Mouse (Mus musculus) fat pad, adult 2 months (tissue): ENCODE results near the gene Dvl2.
"Not testable (repeated sequence)": the region's sequence is repeated elsewhere in the genome, so short reads cannot be mapped to it uniquely, and the experiment has no call there.

Experiments used
- DNase-seq: peaks from one replicate; pipeline ENCODE4 v3.0.0-alpha.2; 2011; ENCODE audit warnings: low read depth, low spot score; ENCODE audit errors: extremely low read depth

The Dvl2 gene

GRCm38 (mm10) chr11:70000396-70000898, at the start of gene Dvl2:
TSS of gene Dvl2 (plus strand) at chr11:70000595.
- DNase-seq = peak; percentile 72

DNA sequence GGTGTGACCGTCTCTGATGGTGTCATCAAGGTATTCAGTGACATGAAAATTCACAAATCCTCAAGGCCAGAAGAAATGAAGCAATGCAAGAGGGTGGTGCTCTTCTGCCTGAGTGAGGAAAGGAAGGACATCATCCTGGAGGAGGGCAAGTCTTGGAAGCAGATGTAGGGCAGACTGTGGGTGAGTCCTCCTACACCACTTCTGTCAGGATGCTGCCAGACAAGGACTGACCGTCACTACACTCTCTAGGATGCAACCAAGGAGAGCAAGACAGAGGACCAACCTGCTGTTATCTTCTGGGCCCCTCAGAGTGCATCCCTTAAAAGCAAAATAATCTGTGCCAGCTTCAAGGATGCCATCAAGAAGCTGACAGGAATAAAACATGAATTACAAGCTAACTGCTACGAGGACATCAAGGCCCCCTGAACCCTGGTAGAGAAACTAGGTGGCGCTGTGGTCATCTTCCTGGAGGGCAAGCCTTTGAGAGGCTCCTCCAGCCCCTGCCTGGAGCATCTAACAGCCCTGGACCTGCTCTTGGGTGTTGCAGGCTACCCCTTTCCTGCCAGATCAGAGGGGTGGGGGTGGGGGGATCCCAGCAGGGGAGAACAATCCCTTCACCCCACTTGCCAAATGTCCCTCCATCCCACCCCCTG, 49.5 kb upstream of the Dvl2 start:
- DNase-seq = no peak

GRCm38 (mm10) chr11:69952274-69952673, 48.1 kb upstream of the Dvl2 start:
- DNase-seq = no peak

- DNase-seq = no peak
Observed at GRCm38 (mm10) chr11:69953267-69953915, 47.0 kb upstream of the Dvl2 start.

DNA sequence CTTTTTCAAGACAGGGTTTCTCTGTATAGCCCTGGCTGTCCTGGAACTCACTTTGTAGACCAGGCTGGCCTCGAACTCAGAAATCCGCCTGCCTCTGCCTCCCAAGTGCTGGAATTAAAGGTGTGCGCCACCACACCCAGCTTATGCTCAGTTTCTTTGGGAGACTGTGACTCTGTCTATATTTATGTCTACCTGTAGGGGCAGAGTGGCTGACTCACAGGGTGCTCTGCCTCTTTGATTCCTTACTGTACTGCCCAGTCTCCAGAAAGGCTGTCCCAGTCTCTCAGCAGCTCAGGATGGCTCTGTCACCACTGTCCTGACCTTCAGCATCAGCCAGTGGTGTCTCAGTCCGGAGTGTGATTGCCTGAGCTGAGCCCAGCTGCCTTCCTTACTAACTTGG, 44.8 kb upstream of the Dvl2 start:
- DNase-seq = not testable (repeated sequence)

DNA sequence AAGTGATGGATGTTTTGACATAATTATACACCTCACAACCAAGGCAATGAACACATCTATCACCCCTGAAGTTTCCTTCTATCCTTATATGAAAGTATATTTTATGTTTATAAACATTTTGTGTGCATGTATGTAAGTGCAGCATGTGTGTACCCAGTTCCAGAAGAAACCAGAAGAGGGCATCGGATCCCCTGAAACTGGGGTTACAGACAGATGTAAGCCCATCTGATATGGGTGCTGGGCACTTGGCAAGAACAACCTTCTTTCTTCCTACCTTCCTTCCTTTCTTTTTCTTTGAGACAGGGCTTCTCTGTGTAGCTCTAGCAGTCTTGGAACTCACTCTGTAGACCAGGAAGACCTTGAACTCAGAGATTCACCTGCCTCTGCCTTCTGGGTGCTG, 44.2 kb upstream of the Dvl2 start:
- no peak for DNase-seq

- DNase-seq = no peak
Observed at GRCm38 (mm10) chr11:69960616-69961015, 39.8 kb upstream of the Dvl2 start.

GRCm38 (mm10) chr11:69961841-69962240, 38.6 kb upstream of the Dvl2 start:
- no peak for DNase-seq

DNA sequence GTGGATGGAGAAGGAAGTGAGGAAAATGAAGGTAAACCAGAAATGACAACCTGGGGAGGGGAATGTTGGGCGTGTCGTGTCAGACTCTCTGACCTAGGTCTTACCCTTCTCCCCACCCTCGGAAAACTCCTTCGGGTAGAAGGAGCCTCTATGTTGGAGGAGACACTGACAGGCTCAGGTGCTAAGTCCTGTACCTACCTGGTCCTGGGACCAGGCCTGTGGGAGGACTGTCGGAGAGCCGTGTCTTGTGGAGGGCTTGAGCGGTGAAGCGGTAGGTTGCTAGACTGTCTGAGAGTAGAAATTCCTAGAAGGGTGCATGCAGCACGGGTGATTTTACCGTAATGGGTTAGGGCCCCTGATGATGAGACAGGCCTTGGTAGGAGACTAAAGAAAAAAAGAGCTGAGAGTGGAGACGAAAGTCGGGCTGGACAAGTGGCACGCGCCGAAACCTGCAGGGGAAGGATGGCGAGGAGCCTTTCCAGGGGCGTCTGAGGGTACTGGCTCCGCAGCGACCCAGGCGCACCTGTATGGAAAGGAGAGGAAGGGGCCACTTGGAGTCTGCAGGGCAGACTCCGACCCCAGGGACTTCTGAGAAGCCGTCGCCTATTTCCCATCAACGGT, 35.6 kb upstream of the Dvl2 start, which contains the start of gene Cldn7:
Cldn7 (plus strand) TSS at position 130 of the 621 bp plus-strand sequence.
- DNase-seq = no peak

DNA sequence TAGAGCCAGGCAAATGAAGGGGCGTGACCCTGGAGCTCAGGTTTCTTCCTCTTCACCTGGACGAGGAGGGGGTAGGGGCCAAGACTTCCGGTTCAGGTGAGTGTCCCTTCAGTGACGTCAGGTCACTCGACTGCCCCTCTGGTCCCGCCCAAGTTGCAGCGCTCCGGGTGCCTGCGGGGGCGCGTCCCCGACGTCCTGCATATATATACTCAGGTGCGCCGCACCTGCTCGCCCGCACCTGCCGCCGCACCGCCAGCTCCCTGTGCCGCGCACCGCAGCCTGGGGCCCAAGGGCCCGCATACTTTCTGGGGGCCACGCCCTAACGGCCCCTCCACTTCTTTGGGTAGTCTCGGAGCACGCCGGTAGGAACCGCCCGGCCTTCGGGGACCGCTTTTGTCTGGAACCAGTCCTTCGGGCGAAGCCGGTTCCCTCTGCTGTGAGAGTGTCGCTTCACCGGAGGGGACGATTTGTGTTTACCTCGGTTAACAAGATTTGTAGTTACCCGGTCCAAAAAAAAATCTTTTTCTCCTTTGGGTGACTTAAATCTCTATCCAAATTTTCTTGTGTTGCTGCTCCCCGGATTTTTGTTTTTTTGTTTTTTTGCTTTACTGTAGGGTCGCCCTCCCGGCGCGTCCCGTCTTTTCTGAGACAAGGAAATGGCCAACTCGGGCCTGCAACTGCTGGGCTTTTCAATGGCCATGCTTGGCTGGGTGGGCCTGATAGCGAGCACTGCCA, 35.0 kb upstream of the Dvl2 start:
- no peak for DNase-seq

GRCm38 (mm10) chr11:69966006-69966859, 34.2 kb upstream of the Dvl2 start:
- DNase-seq = no peak

GRCm38 (mm10) chr11:69966860-69967517, 33.4 kb upstream of the Dvl2 start:
- DNase-seq = no peak

- DNase-seq = no peak
Observed at GRCm38 (mm10) chr11:69968793-69969192, 31.6 kb upstream of the Dvl2 start.

DNA sequence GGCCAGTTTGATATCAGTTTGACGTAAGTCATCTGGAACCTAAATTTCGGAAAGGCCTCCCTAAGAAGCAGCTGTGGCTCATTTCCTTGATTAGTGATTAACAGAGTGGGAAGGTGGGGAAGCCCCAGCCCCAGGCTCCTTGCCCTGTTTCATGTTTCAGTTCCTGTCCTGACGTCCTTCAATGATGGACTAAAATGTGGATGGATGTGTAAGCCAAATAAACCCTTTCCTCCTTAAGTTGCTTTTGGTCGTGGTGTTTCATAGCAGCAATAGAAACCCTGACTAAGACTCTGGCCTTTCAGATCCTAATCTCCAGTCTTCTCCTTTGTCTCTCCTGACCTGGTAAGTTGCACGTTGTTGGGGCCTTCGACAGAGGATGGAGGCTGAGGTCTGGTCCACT, 30.2 kb upstream of the Dvl2 start:
- DNase-seq = no peak

- DNase-seq = no peak
Observed at GRCm38 (mm10) chr11:69970775-69971174, 29.6 kb upstream of the Dvl2 start.

- DNase-seq = no peak
Observed at GRCm38 (mm10) chr11:69974907-69975306, 25.5 kb upstream of the Dvl2 start.

DNA sequence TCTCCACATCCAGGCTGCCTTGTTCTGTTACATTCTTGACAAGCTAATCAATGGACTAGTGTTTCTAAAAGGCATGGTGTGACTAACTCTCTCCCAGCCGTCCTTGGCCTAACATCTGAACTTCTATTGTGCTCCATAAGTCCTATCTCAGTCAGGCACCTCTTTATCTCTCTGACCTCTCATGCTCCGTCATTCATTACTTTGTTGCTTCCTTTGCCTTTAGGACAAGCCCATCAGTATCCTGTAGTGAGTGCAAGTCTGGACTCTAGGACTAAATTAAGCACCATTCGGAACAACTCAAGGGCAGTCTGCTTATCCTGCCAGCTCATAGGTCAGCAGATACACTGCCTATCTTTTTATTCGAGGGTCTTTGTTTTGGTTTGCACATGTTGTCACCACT, 24.1 kb upstream of the Dvl2 start:
- no peak for DNase-seq

DNA sequence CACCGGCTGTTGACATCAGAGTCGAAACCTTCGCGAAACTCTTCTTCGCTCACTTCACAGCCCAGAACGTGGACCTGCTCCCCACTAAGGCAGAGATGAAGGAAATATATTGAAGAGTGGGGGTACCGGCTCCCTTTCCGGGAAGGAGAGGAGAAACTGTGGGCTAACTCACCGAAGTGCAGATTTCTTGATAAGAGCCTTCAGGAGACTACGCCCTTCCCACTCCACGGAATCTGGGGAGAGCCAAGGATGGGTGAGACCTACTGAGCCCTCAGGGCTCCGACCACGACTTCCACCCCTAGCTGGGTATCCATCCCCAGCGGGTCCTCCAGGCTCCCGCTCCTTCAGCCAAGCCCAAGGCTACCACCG, 20.6 kb upstream of the Dvl2 start:
- DNase-seq = no peak

DNA sequence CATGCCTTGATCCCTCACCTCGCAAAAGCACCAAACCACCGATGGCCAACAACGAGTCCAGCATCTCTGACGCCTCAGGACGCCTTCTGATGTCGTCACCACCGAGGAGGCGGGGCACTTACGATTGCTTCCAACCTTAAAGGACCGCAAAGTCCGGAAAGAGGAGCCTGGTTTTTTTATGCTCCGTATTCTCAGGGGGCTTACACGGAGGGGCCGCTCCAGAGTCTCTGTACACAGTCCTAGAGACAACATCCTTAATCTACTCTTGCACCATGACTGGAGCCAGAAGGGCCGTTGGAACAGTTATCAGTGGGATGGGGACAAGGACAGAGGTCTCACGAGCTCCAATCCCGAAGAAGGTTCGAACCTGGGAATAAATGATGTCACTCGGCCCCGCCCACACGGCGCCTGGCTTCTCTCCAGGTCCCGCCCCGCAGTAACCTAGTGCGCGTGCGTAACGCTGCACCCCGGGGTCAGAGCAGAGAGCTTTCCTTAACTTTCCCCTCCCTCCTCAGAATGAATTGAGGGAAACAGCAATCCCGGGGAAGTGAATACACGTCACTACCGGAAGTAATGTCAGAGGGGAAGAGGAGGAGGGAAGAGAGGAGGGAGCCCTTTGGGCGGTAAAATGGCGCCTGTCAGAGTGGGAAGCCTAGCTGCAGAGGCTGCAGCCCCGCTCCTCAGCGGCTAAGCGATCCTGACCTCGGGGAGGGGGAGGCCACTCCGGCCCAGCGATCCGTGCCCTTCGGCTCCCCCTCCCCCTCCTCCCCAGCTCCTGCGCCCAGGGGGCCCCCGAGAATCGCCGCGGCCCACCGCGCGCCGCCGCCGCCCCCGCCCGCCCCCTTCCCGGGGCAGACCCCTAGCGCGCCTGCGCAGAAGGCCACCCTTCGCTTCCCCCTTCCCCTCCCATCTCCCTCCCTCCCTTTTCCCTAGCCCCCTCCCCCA, 19.9 kb upstream of the Dvl2 start:
- peak; percentile 89 for DNase-seq
